Mouse (Mus musculus): ENCODE measurements at regions not wholly inside any gene's neighbourhood (a gene's known extent, or its start where the extent isn't known, plus 50 kb on each side); places are given as distances from the start of the nearest gene placed in this dataset.

- peak; percentile 95 for TF ChIP-seq CTCF (IDR thresholded peaks at IDR 0.05)
- TF ChIP-seq EP300 (IDR thresholded peaks at IDR 0.05) = no peak
These were observed 119.8 kb downstream of the Gm9195 start for GRCm38 (mm10) chr14:72371702-72372277.

Data from lung, postnatal 0 days (tissue).